Mouse (Mus musculus) hindbrain, embryonic 13.5 days (tissue): ENCODE measurements around the gene Inka1. TPM values are rescaled to one million over a fixed set of nuclear protein-coding genes. Genes with fewer than 3 reads are reported as not detected.
"Not testable (repeated sequence)": the region's sequence is repeated elsewhere in the genome, so short reads cannot be mapped to it uniquely, and the experiment has no call there.

Experiments used
- ATAC-seq: fragments of 200-750 bp; cut with Nextera tagmentation; 2 replicates; pipeline ENCODE4 v1.8.0; 2017; ENCODE audit warnings: moderate TSS enrichment; ENCODE audit not compliant: low FRiP score
- H3K27ac ChIP-seq: fragments of 300-500 bp; sonication (generic); 2 replicates; pipeline ENCODE4 v1.5.1; 2015; ENCODE audit warnings: inconsistent platforms, mild to moderate bottlenecking, moderate library complexity
- H3K27me3 ChIP-seq: fragments of 300-500 bp; sonication (generic); 2 replicates; pipeline ENCODE4 v1.6.1; 2015; ENCODE audit warnings: mild to moderate bottlenecking, inconsistent platforms
- H3K36me3 ChIP-seq: fragments of 300-500 bp; sonication (generic); 2 replicates; pipeline ENCODE4 v1.6.1; 2015; ENCODE audit warnings: mild to moderate bottlenecking, inconsistent platforms
- H3K4me1 ChIP-seq: fragments of 300-500 bp; sonication (generic); replicated peaks from 2 replicates; pipeline ENCODE4 v1.6.1; 2015; ENCODE audit warnings: inconsistent platforms
- H3K4me2 ChIP-seq: fragments of 300-500 bp; sonication (generic); 2 replicates; pipeline ENCODE4 v1.6.1; 2015; ENCODE audit warnings: inconsistent platforms, mild to moderate bottlenecking, moderate library complexity
- H3K4me3 ChIP-seq: fragments of 300-500 bp; sonication (generic); 2 replicates; pipeline ENCODE4 v1.5.1; 2015; ENCODE audit warnings: mild to moderate bottlenecking, inconsistent platforms
- H3K9ac ChIP-seq: fragments of 300-500 bp; sonication (generic); 2 replicates; pipeline ENCODE4 v1.6.1; 2015; ENCODE audit warnings: mild to moderate bottlenecking, inconsistent platforms
- H3K9me3 ChIP-seq: fragments of 300-500 bp; sonication (generic); 2 replicates; pipeline ENCODE4 v1.6.1; 2016; ENCODE audit warnings: inconsistent platforms
- WGBS: fragments of 180-500 bp; shearing (Covaris S2); methylation state at CpG from one replicate; pipeline ENCODE4 v1.1.7; 2015; 5-methylcytosine and 5-hydroxymethylcytosine counted together
- polyA plus RNA-seq: library from polyadenylated mRNA; unstranded; fragments of >200 nt; fragmentation: Nextera tagmentation; extraction: Ambion mirVana; gene quantifications from 2 replicates; pipeline ENCODE4 v1.2.1, GENCODE M21; 2015

Inka1 gene
- polyA plus RNA-seq, result 20.2 and 21.3 TPM in 2 replicates

DNA sequence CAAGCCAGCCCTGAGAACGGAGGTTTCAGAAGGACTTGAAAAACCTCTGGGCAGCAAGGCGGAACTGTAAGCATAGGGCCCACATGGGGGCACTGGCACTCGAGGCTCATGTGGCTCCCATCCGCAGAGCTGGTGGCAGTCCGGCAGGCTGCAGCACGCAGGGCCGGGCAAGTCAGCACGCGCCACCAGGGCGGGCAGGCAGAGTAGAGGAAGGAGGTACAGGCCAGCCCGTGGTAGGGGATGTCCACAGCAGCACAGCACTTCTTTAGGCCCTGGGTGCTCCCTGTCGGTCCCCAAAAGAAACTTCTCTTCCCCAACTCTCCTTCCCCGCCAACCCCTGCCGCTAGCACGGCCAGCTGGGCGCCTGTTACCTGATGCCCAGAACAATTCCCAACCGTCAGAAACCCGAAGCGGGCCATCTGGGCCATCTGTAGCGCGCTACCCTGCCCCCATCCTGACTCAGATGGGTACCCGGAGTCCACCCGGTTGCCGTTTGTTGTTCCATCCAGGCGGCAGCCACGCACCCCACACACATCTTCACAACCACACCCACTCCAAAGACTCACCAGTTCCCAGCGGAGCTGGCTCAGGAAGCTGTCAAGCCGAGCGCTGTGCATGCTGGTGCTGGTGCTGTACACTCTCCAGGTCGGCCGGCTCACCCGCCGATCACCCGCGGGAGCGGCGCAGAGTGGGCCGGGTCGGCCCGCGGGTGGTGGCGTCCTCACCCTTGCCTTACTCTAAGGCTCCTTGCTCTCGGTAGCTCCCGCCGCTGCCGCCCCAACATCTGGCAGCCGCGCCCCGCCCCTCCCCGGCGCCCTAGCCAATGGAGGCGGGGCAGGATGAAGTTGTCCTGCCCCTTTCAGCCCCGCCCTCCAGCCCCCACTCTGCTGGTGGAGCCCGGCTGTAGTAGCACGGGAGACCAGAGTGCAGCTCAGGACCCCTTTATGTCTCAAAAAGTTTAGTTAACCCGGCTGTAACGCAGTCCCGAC is at the start of gene Inka1:
Inka1 (minus strand) TSS at position 749 of the 989 bp plus-strand sequence.
- H3K4me3 ChIP-seq, result peak within 1 kb of the TSS; percentile 64
- peak within 1 kb of the TSS; percentile 89 for H3K27ac ChIP-seq
- peaks cover 45% of the 10 kb centered on the region for H3K4me1 ChIP-seq
- H3K27me3 ChIP-seq, result peaks cover 35% of the 10 kb centered on the region
- H3K4me2 ChIP-seq, result peak within 1 kb of the TSS; percentile 87
- peak; percentile 79 for ATAC-seq
- H3K36me3 ChIP-seq, result no peaks in the 10 kb centered on the region
- WGBS, result under 1% methylated on average over 57 of the region's 58 CpGs
- H3K9ac ChIP-seq, result peak within 1 kb of the TSS; percentile 76
- no peaks in the 10 kb centered on the region for H3K9me3 ChIP-seq

DNA sequence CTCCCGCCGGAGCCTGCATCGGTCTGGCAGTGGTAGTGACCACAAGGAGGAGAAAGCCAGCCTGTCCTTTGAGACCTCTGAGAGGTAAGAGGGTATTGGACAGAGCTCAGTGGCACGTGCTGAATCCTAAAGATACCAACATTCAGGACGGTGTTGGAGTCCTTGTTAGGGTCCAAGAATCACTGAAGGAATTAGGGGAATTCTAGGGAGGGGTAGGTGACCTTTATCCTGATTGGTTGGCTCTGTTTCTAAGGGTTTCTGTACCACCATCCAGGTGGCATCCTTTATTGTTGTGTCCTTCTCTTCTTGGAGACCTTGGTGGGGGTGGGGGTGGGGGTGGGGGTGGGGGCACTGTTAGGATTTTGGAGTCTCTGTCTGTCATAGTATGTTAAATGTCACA is 46.4 kb upstream of the Inka1 start:
- H3K4me1 ChIP-seq, result no peaks in the 10 kb centered on the region
- no peak overlapping the region for H3K4me2 ChIP-seq
- no peak for ATAC-seq
- WGBS, result 94% methylated on average over 5 of the region's 5 CpGs
- no peak overlapping the region for H3K9ac ChIP-seq
- no peak overlapping the region for H3K4me3 ChIP-seq
- no peaks in the 10 kb centered on the region for H3K9me3 ChIP-seq
- H3K27me3 ChIP-seq, result no peaks in the 10 kb centered on the region
- peaks cover 56% of the 10 kb centered on the region for H3K36me3 ChIP-seq
- H3K27ac ChIP-seq, result no peak overlapping the region

DNA sequence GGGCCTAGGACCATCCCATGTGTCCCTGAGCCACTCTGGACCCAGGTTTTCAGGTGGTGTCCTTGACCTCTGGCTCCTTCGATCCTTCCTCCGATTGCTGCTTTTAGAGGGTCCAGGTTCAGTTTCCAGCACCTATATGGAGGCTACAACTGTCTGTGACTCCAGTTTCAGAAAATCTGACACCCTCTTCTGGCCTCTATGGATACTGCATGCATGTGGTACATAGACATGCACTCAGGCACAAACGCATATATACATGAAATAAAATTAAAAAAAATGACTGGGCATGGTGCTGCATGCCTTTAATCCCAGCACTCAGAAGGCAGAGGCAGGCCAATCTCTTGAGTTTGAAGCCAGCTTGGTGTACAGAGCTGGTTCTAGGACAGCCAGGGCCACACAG is 42.2 kb upstream of the Inka1 start:
- H3K36me3 ChIP-seq, result peaks cover 58% of the 10 kb centered on the region
- WGBS, result 97% methylated on average over 3 of the region's 3 CpGs
- no peak overlapping the region for H3K4me3 ChIP-seq
- no peaks in the 10 kb centered on the region for H3K4me1 ChIP-seq
- H3K4me2 ChIP-seq, result no peak overlapping the region
- H3K9me3 ChIP-seq, result no peaks in the 10 kb centered on the region
- no peaks in the 10 kb centered on the region for H3K27me3 ChIP-seq
- H3K27ac ChIP-seq, result no peak overlapping the region
- H3K9ac ChIP-seq, result no peak overlapping the region
- no peak for ATAC-seq

DNA sequence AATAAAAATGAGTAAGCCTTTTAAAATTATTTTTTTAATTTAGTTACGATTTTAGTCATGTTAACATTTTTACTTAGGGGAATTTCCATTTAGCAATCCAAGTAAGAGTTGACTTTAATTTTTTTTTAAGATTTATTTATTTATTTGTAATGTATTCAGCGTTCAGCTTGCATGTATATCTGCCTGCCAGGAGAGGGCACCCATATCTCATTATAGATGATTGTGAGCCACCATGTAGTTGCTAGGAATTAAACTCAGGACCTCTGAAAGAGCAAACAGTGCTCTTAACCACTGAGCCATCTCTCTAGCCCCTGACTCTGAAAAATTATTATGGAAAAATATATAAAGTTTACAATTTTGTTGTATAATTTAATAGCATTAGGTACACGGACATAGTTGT is 40.9 kb upstream of the Inka1 start:
- 91% methylated on average over 3 of the region's 3 CpGs for WGBS
- Histone ChIP-seq H3K27ac (no peak overlapping the region), H3K4me1 (no peaks in the 10 kb centered on the region), H3K9me3 (no peaks in the 10 kb centered on the region), H3K27me3 (no peaks in the 10 kb centered on the region), H3K9ac (no peak overlapping the region), H3K36me3 (peaks cover 49% of the 10 kb centered on the region), H3K4me3 (no peak overlapping the region), H3K4me2 (no peak overlapping the region)
- no peak for ATAC-seq

DNA sequence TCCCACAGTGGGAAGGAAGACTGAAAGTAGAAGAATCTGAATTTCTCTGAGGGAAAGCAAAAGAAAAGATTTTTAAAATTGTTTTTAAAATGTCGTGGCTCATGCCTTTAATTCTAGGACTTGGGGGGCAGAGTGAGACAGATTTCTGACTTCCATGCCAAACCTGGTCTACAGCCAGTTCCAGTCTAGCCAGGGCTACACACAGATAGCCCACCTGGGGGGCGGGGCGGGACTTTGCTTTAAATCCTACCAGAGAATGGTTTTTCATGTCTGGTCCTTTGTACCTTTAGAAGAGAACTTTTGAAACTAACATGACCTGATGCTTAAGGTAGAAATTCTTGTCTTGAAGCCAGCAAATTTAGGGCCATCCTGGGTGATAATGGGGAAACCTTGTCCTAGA is 37.5 kb upstream of the Inka1 start:
- no peaks in the 10 kb centered on the region for H3K9me3 ChIP-seq
- peaks cover 10% of the 10 kb centered on the region for H3K4me1 ChIP-seq
- peaks cover 40% of the 10 kb centered on the region for H3K36me3 ChIP-seq
- no peak overlapping the region for H3K27ac ChIP-seq
- no peak for ATAC-seq
- H3K4me3 ChIP-seq, result no peak overlapping the region
- H3K4me2 ChIP-seq, result no peak overlapping the region
- WGBS, result 88% methylated on average over 3 of the region's 3 CpGs
- H3K27me3 ChIP-seq, result no peaks in the 10 kb centered on the region
- no peak overlapping the region for H3K9ac ChIP-seq

DNA sequence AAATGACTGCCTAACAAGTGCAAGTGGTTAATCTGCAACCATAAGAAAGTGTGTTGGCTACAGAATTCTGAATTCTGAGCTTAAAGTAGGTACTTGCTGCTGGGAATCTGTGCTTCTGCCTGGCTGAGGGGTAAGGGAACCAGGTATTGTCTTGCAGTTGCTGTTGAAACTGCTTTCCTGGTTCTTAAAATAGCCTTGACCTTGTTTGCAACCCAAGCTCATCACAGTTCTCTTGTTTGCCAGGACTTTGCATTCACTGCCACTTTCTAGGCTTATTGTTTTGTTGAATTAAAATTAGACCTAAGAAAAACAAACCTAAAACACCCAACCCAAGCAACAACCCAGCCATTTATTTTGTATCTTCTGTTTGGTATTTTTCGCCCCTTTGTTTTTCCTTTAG is 35.1 kb upstream of the Inka1 start:
- H3K4me3 ChIP-seq, result no peak overlapping the region
- H3K27me3 ChIP-seq, result no peaks in the 10 kb centered on the region
- no peak overlapping the region for H3K4me2 ChIP-seq
- no peak overlapping the region for H3K27ac ChIP-seq
- H3K36me3 ChIP-seq, result peaks cover 21% of the 10 kb centered on the region
- no peaks in the 10 kb centered on the region for H3K9me3 ChIP-seq
- H3K9ac ChIP-seq, result no peak overlapping the region
- 98% methylated on average over 1 of the region's 1 CpGs for WGBS
- no peak for ATAC-seq
- peaks cover 10% of the 10 kb centered on the region for H3K4me1 ChIP-seq

DNA sequence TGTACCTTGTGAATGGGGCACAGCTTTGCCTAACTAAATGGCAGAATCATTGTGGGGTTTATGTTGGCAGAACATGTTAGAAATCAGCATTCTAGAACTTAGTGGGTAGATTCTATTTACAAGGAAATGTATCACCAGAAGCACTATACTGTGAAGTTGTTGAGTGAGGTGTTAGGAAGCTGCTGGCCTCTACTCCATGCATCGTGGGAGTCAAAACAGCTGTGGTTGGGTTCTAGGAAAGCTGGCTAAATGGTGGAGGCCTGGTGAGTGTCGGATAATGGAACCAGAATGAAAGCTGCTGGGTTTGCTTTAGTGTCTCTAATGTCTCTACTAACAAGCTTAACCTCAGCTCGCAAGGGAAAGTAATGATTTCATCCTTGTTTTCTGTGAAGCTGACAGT is 31.4 kb upstream of the Inka1 start:
- Histone ChIP-seq H3K27me3 (no peaks in the 10 kb centered on the region), H3K4me3 (no peak overlapping the region), H3K27ac (no peak overlapping the region), H3K9me3 (no peaks in the 10 kb centered on the region), H3K4me1 (peaks cover 10% of the 10 kb centered on the region), H3K4me2 (no peak overlapping the region), H3K36me3 (peaks cover 8% of the 10 kb centered on the region), H3K9ac (no peak overlapping the region)
- 82% methylated on average over 3 of the region's 3 CpGs for WGBS
- ATAC-seq, result no peak

DNA sequence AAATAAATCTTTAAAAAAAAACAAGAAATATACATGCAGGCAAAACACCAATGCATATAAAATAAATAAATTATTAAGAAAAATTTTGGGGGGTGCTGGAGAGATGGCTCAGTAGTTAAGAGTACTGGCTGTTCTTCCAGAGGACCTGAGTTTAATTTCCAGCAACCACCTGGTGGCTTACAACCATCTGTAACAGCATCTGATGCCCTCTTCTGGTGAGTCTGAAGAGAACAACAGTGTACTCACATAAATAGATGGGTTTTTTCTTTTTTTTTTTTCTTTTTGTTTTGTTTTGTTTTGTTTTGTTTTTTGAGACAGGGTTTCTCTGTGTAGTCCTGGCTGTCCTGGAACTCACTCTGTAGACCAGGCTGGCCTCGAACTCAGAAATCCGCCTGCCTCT is 27.9 kb upstream of the Inka1 start:
- not testable (repeated sequence) for H3K36me3 ChIP-seq, H3K27ac ChIP-seq, H3K9ac ChIP-seq, H3K4me2 ChIP-seq, H3K4me1 ChIP-seq, H3K27me3 ChIP-seq, H3K9me3 ChIP-seq, H3K4me3 ChIP-seq, ATAC-seq
- WGBS, result 100% methylated on average over 2 of the region's 2 CpGs

DNA sequence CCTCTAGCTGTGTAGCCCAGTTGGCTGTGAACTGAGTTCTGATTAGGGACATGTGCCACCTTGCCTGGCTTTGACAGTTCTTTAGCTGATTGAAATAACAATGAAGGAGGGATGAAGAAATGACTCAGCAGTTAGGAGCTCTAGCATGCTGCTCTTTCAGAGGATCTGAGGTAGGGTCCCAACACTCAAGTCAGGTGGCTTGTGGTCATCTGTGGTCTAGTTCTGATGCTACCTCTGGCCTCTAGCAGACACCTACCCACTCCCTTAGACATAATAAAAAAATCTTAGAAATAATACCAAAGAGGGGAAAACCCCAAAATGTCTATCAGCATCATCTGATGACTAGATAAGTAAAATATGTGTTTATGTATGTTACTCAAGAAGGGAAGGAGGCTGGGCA is 24.7 kb upstream of the Inka1 start:
- Histone ChIP-seq H3K27ac (no peak overlapping the region), H3K9me3 (no peaks in the 10 kb centered on the region), H3K36me3 (peaks cover 8% of the 10 kb centered on the region), H3K27me3 (no peaks in the 10 kb centered on the region), H3K4me2 (no peak overlapping the region), H3K4me3 (no peak overlapping the region), H3K9ac (no peak overlapping the region), H3K4me1 (peaks cover 9% of the 10 kb centered on the region)
- ATAC-seq, result no peak

DNA sequence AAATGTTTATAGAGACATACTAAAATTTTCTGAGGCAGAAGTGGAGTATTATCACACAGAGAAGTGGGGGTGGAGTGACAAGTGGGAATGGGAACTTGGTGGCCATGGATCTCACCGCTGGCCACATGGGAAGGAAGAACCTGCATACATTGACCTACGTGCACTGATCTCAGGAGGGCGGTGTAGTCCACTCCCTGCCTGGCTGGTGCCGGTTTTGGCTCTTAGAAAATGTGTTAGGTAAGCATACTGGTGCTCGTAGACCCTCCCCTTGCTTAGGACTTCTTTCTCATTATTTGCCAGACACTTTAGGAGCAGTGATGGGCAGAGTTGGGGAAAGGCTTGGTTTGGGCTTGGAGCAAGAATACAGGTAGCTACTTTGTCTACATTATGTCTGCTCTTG is 22.4 kb upstream of the Inka1 start:
- H3K36me3 ChIP-seq, result peaks cover 7% of the 10 kb centered on the region
- peaks cover 29% of the 10 kb centered on the region for H3K4me1 ChIP-seq
- H3K27me3 ChIP-seq, result no peaks in the 10 kb centered on the region
- no peak overlapping the region for H3K27ac ChIP-seq
- no peak for ATAC-seq
- H3K9me3 ChIP-seq, result no peaks in the 10 kb centered on the region
- no peak overlapping the region for H3K4me3 ChIP-seq
- H3K4me2 ChIP-seq, result no peak overlapping the region
- WGBS, result 87% methylated on average over 5 of the region's 5 CpGs
- no peak overlapping the region for H3K9ac ChIP-seq

DNA sequence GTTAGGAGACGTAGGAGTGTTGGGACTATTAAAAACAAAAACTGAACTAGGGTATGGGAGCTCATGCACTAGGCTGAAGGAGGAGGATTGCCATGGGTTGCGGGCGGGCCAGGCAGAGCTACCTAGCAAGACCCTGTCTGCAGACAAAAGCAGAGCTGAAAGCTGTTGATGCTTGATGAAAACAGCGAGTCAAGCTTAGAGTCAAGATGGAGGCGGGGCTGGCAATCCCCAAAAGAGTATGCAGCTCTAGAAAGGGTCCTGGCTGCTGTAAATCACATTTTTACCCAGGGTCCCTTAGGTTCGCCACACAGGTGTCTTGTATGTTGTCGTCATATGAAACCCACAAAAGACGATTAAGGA is 17.8 kb upstream of the Inka1 start:
- Histone ChIP-seq H3K36me3 (no peaks in the 10 kb centered on the region), H3K4me2 (peak overlapping the region; percentile 81), H3K9ac (peak overlapping the region; percentile 98), H3K27ac (peak overlapping the region; percentile 97), H3K27me3 (0 out of 2 replicates have a peak, but pooled peaks cover 7% of the 10 kb centered on the region), H3K9me3 (no peaks in the 10 kb centered on the region), H3K4me3 (peak overlapping the region; percentile 97), H3K4me1 (peaks cover 34% of the 10 kb centered on the region)
- no peak for ATAC-seq
- 13% methylated on average over 8 of the region's 8 CpGs for WGBS

DNA sequence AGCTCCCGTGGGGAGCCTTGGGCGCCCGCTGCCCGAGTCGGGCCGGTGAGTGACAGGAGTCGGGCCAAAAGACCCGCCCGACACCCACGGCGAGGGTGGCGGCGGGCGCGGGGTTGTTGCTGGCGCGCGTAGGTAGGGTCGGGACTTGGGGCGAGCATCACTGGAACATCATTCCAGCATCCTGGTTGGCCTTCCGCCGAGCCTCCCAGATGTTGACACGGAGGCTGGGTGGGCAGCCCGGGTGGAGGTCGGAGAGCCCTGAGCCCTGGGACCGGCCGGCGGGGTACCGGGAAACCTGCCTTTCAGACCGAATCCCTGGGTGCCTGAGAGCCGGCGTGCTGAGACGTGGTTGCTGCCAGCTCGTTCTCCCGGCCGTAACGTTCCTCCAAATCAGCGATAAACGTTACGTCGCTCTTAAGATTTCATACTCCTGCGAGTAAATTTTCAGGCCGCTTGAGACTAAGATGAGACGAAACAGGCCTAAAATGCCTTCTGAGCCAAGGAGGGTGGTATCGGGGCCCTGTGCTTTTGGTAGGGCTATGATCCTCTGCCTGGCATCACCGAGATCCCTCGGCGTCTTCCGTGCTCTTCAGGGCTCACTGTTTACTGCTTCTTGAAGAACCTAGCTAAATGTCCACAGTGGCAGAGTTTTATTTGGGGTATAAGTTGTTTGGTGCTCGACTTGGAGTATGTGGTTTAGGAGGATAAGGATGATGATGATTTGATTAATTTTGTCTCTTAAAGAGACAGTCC is 17.3 kb upstream of the Inka1 start:
- Histone ChIP-seq H3K27ac (peak overlapping the region; percentile 97), H3K9me3 (no peaks in the 10 kb centered on the region), H3K4me1 (peaks cover 34% of the 10 kb centered on the region), H3K36me3 (no peaks in the 10 kb centered on the region), H3K27me3 (0 out of 2 replicates have a peak, but pooled peaks cover 7% of the 10 kb centered on the region), H3K4me3 (peak overlapping the region; percentile 97), H3K4me2 (peak overlapping the region; percentile 81), H3K9ac (peak overlapping the region; percentile 98)
- peak; percentile 67 for ATAC-seq
- under 1% methylated on average over 47 of the region's 50 CpGs for WGBS
